Comparison of ENCODE assay signal across 11 mouse cellular contexts in genomic region chr2:12459732-12460131, GRCm38 (mm10). TPM values are rescaled to one million over a fixed set of nuclear protein-coding genes. Genes with fewer than 3 reads are reported as not detected.
DNase-seq lines count a peak whose midpoint lies in the region; ATAC-seq and TF ChIP-seq lines count a peak whose summit lies in the region.
"Had no signal": no experiment of that assay in that cellular context is flagged by ENCODE, and none has a peak within 500 bp of the region (broad histone marks: within the 10 kb centered on the region; RNA-seq: fewer than 3 reads in every experiment).

No protein-coding gene starts in this region.

- no peak overlapping the region for H3K4me2 ChIP-seq in liver, embryonic 11.5 days
- H3K4me2 ChIP-seq: hindbrain, embryonic 15.5 days had no signal

- TF ChIP-seq CTCF in liver, adult 2 months (IDR thresholded peaks at IDR 0.05; ENCODE audit: low read depth, low read length): no peak
- TF ChIP-seq CTCF in Patski (IDR thresholded peaks at IDR 0.05): peak; percentile 49

- no peak for ATAC-seq in liver, embryonic 11.5 days (replicated peaks; ENCODE audit: low FRiP score)
- ATAC-seq in Patski: no peak

- H3K4me1 ChIP-seq in liver, adult 2 months (ENCODE audit: control insufficient read depth, insufficient read depth, low read length): no peaks in the 10 kb centered on the region
- H3K4me1 ChIP-seq in liver, embryonic 11.5 days (replicated peaks; ENCODE audit: control insufficient read depth, insufficient read depth, low read length): no peaks in the 10 kb centered on the region
- H3K4me1 ChIP-seq: hindbrain, embryonic 15.5 days had no signal

- TF ChIP-seq POLR2A in liver, adult 2 months (IDR thresholded peaks at IDR 0.05; ENCODE audit: extremely low read depth, insufficient read depth, low read length): no peak

- H3K9ac ChIP-seq in liver, adult 2 months (ENCODE audit: low read depth, low read length): no peak overlapping the region
- no peak overlapping the region for H3K9ac ChIP-seq in liver, embryonic 11.5 days (ENCODE audit: low read depth, low read length)
- H3K9ac ChIP-seq: hindbrain, embryonic 15.5 days had no signal

- peak; percentile 15 for DNase-seq in embryo, embryonic 10.5 days (ENCODE audit: low spot score)
- DNase-seq in embryo, embryonic 9.5 days (ENCODE audit: extremely low spot score): no peak
- DNase-seq in liver, adult 2 months (ENCODE audit: extremely low read depth, low read depth, low spot score): peak; percentile 13
- no peak for DNase-seq in liver, embryonic 11.5 days (ENCODE audit: low spot score)
- no peak for DNase-seq in Patski (ENCODE audit: low read depth, low spot score)
- DNase-seq in naive thymus-derived CD4-positive, alpha-beta T cell, adult 2 months (ENCODE audit: low read depth): peak; percentile 28
- DNase-seq in urinary bladder, adult 2 months (ENCODE audit: low spot score): no peak
- no peak for DNase-seq in adrenal gland, postnatal 10 days
- DNase-seq: cerebellum, adult 9-11 months; heart, adult 18-20 months had no signal

- H3K27ac ChIP-seq in liver, adult 2 months (replicated peaks; ENCODE audit: insufficient read depth, low read depth, low read length): no peak overlapping the region
- no peak overlapping the region for H3K27ac ChIP-seq in liver, embryonic 11.5 days (ENCODE audit: low read depth, low read length)
- H3K27ac ChIP-seq: hindbrain, embryonic 15.5 days had no signal

- in situ Hi-C loops in Patski (cut with MboI; ENCODE audit: low pct_unique_long_range_greater_than_20kb): loop anchor here (5.0 kb wide), 1 partner anchor 803 kb away; no protein-coding TSS in a partner anchor

- H3K4me3 ChIP-seq in liver, adult 2 months (ENCODE audit: insufficient read depth, low read depth, low read length): no peak overlapping the region
- H3K4me3 ChIP-seq in liver, embryonic 11.5 days (ENCODE audit: low read depth, low read length): no peak overlapping the region
- H3K4me3 ChIP-seq: hindbrain, embryonic 15.5 days had no signal

- H3K79me2 ChIP-seq in liver, adult 2 months (ENCODE audit: control insufficient read depth, insufficient read depth, low read length): no peaks in the 10 kb centered on the region

- H3K27me3 ChIP-seq in liver, adult 2 months (ENCODE audit: control insufficient read depth, insufficient read depth, low read length): no peaks in the 10 kb centered on the region
- no peaks in the 10 kb centered on the region for H3K27me3 ChIP-seq in liver, embryonic 11.5 days (replicated peaks; ENCODE audit: control insufficient read depth, insufficient read depth, low read length)
- peaks cover 53% of the 10 kb centered on the region for H3K27me3 ChIP-seq in Patski
- H3K27me3 ChIP-seq: hindbrain, embryonic 15.5 days had no signal

- POLR2A ChIA-PET in Patski (lab: Charles Lee): no interaction called here

- H3K36me3 ChIP-seq in liver, adult 2 months (ENCODE audit: control insufficient read depth, insufficient read depth, low read length): no peaks in the 10 kb centered on the region
- no peaks in the 10 kb centered on the region for H3K36me3 ChIP-seq in liver, embryonic 11.5 days (ENCODE audit: control insufficient read depth, insufficient read depth, low read length)
- H3K36me3 ChIP-seq: hindbrain, embryonic 15.5 days had no signal

- whole genome bisulfite sequencing in liver, adult 2 months: 93% methylated on average over 1 of the region's 1 CpGs
- 89% methylated on average over 1 of the region's 1 CpGs for WGBS in liver, embryonic 11.5 days

- CTCF ChIA-PET in Patski (lab: Charles Lee): interaction anchor here (0.9 to 1.8 kb wide), 8 partner anchors 8 to 809 kb away, joined by 3 to 6 read pairs (median 3); no protein-coding TSS in a partner anchor

- no peaks in the 10 kb centered on the region for H3K9me3 ChIP-seq in liver, embryonic 11.5 days (ENCODE audit: control insufficient read depth, low read length)
- H3K9me3 ChIP-seq: hindbrain, embryonic 15.5 days had no signal

RNA-seq across cellular contexts. Expression of gene Mindy3, which starts 40.5 kb away (rescaled TPM):
- total RNA-seq in liver, adult 2 months (2014; rRNA removed): 20.3 and 23.1 TPM in 2 replicates
- 46.4 and 49.0 TPM in 2 replicates for polyA plus RNA-seq in liver, adult 2 months (2012; rRNA removed)
- polyA plus RNA-seq in liver, embryonic 11.5 days (2014; fragmentation: Nextera tagmentation; extraction: Ambion mirVana): 28.8 and 33.3 TPM in 2 replicates
- polyA plus RNA-seq in Patski (2021): 44.1 TPM
- 31.1 and 34.1 TPM in 2 replicates for polyA plus RNA-seq in urinary bladder, adult 2 months (2012; rRNA removed)
- total RNA-seq in adrenal gland, postnatal 10 days (2021): 10 to 100 TPM; 36.1 to 42.7 TPM

Comparison
In these comparisons a context has a peak if more than half of its experiments do, and no peak if none do; other contexts are left out.
1. DNase-seq: peak in embryo, embryonic 10.5 days (single experiment), liver, adult 2 months (single experiment) and naive thymus-derived CD4-positive, alpha-beta T cell, adult 2 months (single experiment); none in embryo, embryonic 9.5 days (single experiment), liver, embryonic 11.5 days (single experiment), Patski (single experiment), urinary bladder, adult 2 months (single experiment) and adrenal gland, postnatal 10 days (single experiment).